Mouse (Mus musculus): Measurements from ENCODE around the gene Nfam1. TPM values are rescaled to one million over a fixed set of nuclear protein-coding genes. Genes with fewer than 3 reads are reported as not detected.

Gene Nfam1
- total and polyA plus RNA-seq, 3 experiments = 7.4 to 10.5 TPM; not detected in 1

GRCm38 (mm10) chr15:83036089-83036488, 3.0 kb upstream of the Nfam1 start (continued):
- TF ChIP-seq GATA1 (IDR thresholded peaks at IDR 0.05; ENCODE audit: low read depth, low read length) (peak; percentile 13; the same call in 1 of the 2 replicates), CTCF (IDR thresholded peaks at IDR 0.05 in 2 of 3, conservative IDR thresholded peaks at IDR 0.05 in 1 of 3; ENCODE audit: control insufficient read depth in 1 of 3, insufficient read depth in 1 of 3, low read depth in 2 of 3, low read length in 3 of 3, poor library complexity in 1 of 3, severe bottlenecking in 1 of 3) (no peak), SMC3 (IDR thresholded peaks at IDR 0.05; ENCODE audit: low read depth, low read length) (no peak), TCF12 (IDR thresholded peaks at IDR 0.05; ENCODE audit: low read depth, low read length) (peak; percentile 46), NELFE (IDR thresholded peaks at IDR 0.05; ENCODE audit: low read depth, low read length) (peak; percentile 74), CHD2 (IDR thresholded peaks at IDR 0.05; ENCODE audit: low read length) (no peak), TBP (IDR thresholded peaks at IDR 0.05; ENCODE audit: low read depth, low read length) (peak; percentile 85), JUND (IDR thresholded peaks at IDR 0.05; ENCODE audit: low read depth, low read length) (no peak; the same call in 1 of the 2 replicates), ZNF384 (IDR thresholded peaks at IDR 0.05; ENCODE audit: low read depth, low read length) (no peak; the same call in 1 of the 2 replicates), POLR2AphosphoS5 (IDR thresholded peaks at IDR 0.05; ENCODE audit: borderline replicate concordance, low read depth, low read length) (0 out of 2 replicates have a peak, but pooled peaks have one; percentile 51), ZKSCAN1 (IDR thresholded peaks at IDR 0.05; ENCODE audit: low read depth, low read length) (no peak), MEF2A (IDR thresholded peaks at IDR 0.05; ENCODE audit: extremely low read depth, insufficient replicate concordance, low read depth, low read length, poor library complexity, severe bottlenecking) (no peak), MYC (IDR thresholded peaks at IDR 0.05; ENCODE audit: low read depth, low read length) (peak; percentile 98), MAFK (IDR thresholded peaks at IDR 0.05; ENCODE audit: borderline replicate concordance, low read depth, low read length) (no peak), POLR2AphosphoS2 (IDR thresholded peaks at IDR 0.05; ENCODE audit: low read length) (peak; percentile 70; the same call in 1 of the 2 replicates), MYB (IDR thresholded peaks at IDR 0.05; ENCODE audit: low read depth, low read length) (no peak)

- Histone ChIP-seq H3K9me3 (replicated peaks; ENCODE audit: insufficient read depth, low read length) (no peaks in the 10 kb centered on the region), H3K36me3 (ENCODE audit: control insufficient read depth in 1 of 2, insufficient read depth in 2 of 2, low read length in 2 of 2) (peaks cover 0 to 9% of the 10 kb centered on the region in 2 experiments; a peak in 2 of 4 replicates), H3K4me3 (ENCODE audit: control insufficient read depth in 1 of 2, insufficient read depth in 1 of 2, low read depth in 2 of 2, low read length in 2 of 2) (peak overlapping the region; percentile 58 to 69), H3K27me3 (ENCODE audit: control insufficient read depth in 1 of 2, insufficient read depth in 2 of 2, low read length in 2 of 2) (no peaks in the 10 kb centered on the region), H3K9ac (ENCODE audit: control insufficient read depth, low read depth, low read length, poor library complexity, severe bottlenecking) (peak overlapping the region; percentile 84), H3K79me2 (ENCODE audit: control insufficient read depth, insufficient read depth, low read length, poor library complexity) (no peaks in the 10 kb centered on the region; the same call in 1 of the 2 replicates), H3K4me1 (ENCODE audit: control insufficient read depth in 1 of 2, insufficient read depth in 2 of 2, low read length in 2 of 2) (peaks cover 4 to 32% of the 10 kb centered on the region in 2 experiments), H3K27ac (ENCODE audit: control insufficient read depth, low read depth, low read length) (peak overlapping the region; percentile 98)
- peak; percentile 75 for DNase-seq (ENCODE audit: low read depth, low spot score)
- TF ChIP-seq ETS1 (IDR thresholded peaks at IDR 0.05; ENCODE audit: low read depth, low read length) (no peak), ZC3H11A (IDR thresholded peaks at IDR 0.05; ENCODE audit: low read depth, low read length) (no peak), GABPA (IDR thresholded peaks at IDR 0.05; ENCODE audit: low read depth, low read length) (no peak), TAL1 (IDR thresholded peaks at IDR 0.05; ENCODE audit: low read length) (peak; percentile 65), HCFC1 (IDR thresholded peaks at IDR 0.05; ENCODE audit: low read depth, low read length) (peak; percentile 7; the same call in 1 of the 2 replicates), POLR2AphosphoS5 (IDR thresholded peaks at IDR 0.05; ENCODE audit: borderline replicate concordance, low read depth, low read length) (no peak), TBP (IDR thresholded peaks at IDR 0.05; ENCODE audit: low read depth, low read length) (peak; percentile 36; the same call in 1 of the 2 replicates), CTCF (IDR thresholded peaks at IDR 0.05 in 2 of 3, conservative IDR thresholded peaks at IDR 0.05 in 1 of 3; ENCODE audit: control insufficient read depth in 1 of 3, insufficient read depth in 1 of 3, low read depth in 2 of 3, low read length in 3 of 3, poor library complexity in 1 of 3, severe bottlenecking in 1 of 3) (no peak), POLR2A (IDR thresholded peaks at IDR 0.05; ENCODE audit: control insufficient read depth in 1 of 2, insufficient read depth in 1 of 2, low read depth in 1 of 2, low read length in 2 of 2, poor library complexity in 1 of 2) (no peak), GATA1 (IDR thresholded peaks at IDR 0.05; ENCODE audit: low read depth, low read length) (no peak), EP300 (IDR thresholded peaks at IDR 0.05; ENCODE audit: low read depth in 1 of 2, low read length in 2 of 2) (peak in 1 of 2 experiments; percentile 15; a peak in 1 of 4 replicates), RCOR1 (IDR thresholded peaks at IDR 0.05; ENCODE audit: low read depth, low read length) (no peak), CHD2 (IDR thresholded peaks at IDR 0.05; ENCODE audit: low read length) (no peak; the same call in 1 of the 2 replicates), NELFE (IDR thresholded peaks at IDR 0.05; ENCODE audit: low read depth, low read length) (peak; percentile 32; the same call in 1 of the 2 replicates), CHD1 (IDR thresholded peaks at IDR 0.05; ENCODE audit: low read depth, low read length) (no peak), UBTF (IDR thresholded peaks at IDR 0.05; ENCODE audit: borderline replicate concordance, insufficient read depth, low read depth, low read length) (no peak), POLR2AphosphoS2 (IDR thresholded peaks at IDR 0.05; ENCODE audit: low read length) (no peak), RAD21 (IDR thresholded peaks at IDR 0.05; ENCODE audit: low read depth, low read length) (no peak), ZKSCAN1 (IDR thresholded peaks at IDR 0.05; ENCODE audit: low read depth, low read length) (no peak), SIN3A (IDR thresholded peaks at IDR 0.05; ENCODE audit: low read length) (no peak; the same call in 1 of the 2 replicates), ELF1 (IDR thresholded peaks at IDR 0.05; ENCODE audit: low read depth, low read length) (no peak), MYC (IDR thresholded peaks at IDR 0.05; ENCODE audit: low read depth, low read length) (peak; percentile 81), KAT2A (conservative IDR thresholded peaks at IDR 0.05; ENCODE audit: low read depth, low read length) (no peak), USF1 (IDR thresholded peaks at IDR 0.05; ENCODE audit: low read depth, low read length) (peak; percentile 57)
Observed at GRCm38 (mm10) chr15:83034275-83034977, 1.3 kb upstream of the Nfam1 start.
